Mouse (Mus musculus): ENCODE measurements around the gene Mas1.

DNA sequence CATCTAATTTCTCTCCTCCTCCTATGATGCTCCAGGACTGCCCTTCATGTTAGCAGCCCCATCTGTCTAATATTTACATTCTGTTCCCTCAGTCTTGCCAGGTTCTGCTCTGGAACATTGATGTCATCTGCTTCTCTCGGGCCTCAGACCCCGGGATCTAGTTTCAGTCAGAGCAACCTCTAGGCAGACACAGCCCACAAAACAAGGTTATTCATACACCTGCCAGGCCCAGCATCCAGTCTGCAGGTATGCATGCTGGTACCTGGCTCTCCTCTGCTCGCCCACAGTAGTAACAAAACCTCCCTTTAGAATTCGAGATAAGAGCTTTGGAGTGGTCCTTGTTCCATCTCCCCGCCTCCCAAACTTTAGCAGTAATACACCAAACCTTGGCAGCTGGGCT is 37.6 kb downstream of the Mas1 start:
- TF ChIP-seq CTCF (IDR thresholded peaks at IDR 0.05; ENCODE audit: low read depth, low read length) (no peak), EP300 (IDR thresholded peaks at IDR 0.05; ENCODE audit: insufficient read depth, low read depth, low read length) (no peak), POLR2A (IDR thresholded peaks at IDR 0.05; ENCODE audit: insufficient read depth, low read length) (no peak)
